Mouse (Mus musculus) embryonic fibroblast, embryonic 13.5 days (primary cell): ENCODE measurements at regions not wholly inside any gene's neighbourhood (a gene's known extent, or its start where the extent isn't known, plus 50 kb on each side); places are given as distances from the start of the nearest gene placed in this dataset.

Source experiments
- H3K27ac ChIP-seq: 2 replicates; pipeline ENCODE4 v1.5.1; 2012; ENCODE audit warnings: low read length, control low read depth, inconsistent platforms; ENCODE audit not compliant: insufficient read depth
- H3K4me1 ChIP-seq: 2 replicates; pipeline ENCODE4 v1.6.1; 2011; ENCODE audit warnings: low read length; ENCODE audit not compliant: control insufficient read depth, insufficient read depth
- H3K4me3 ChIP-seq: 2 replicates; pipeline ENCODE4 v1.5.1; 2011; ENCODE audit warnings: mild to moderate bottlenecking, control low read depth, low read length; ENCODE audit not compliant: insufficient read depth
- CTCF ChIP-seq: IDR thresholded peaks from 2 replicates; pipeline ENCODE4 v1.5.1; 2011; ENCODE audit warnings: mild to moderate bottlenecking, control low read depth, low read length, moderate library complexity, borderline replicate concordance; ENCODE audit not compliant: insufficient read depth
- POLR2A ChIP-seq: IDR thresholded peaks from 2 replicates; pipeline ENCODE4 v1.6.1; 2011; ENCODE audit warnings: low read depth, mild to moderate bottlenecking, control low read depth, low read length, moderate library complexity

DNA sequence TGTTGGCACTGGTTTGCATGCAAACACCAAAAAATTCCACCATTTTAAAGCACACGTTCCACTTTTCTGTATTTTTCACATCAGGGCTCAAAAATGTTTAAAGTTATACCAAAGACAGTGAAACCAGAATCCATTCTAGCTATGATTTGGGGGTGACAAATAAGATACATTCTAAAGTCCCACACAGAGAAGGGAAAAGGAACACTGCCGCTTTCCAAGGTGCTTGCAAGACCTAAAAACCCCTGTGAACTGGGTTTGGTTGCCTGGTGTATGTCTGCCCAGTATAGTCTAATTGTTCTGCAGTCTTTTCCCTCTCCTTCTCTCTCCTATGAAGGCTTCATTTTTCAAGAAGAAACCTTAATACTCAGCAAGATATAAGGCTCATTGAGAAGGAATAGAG lies 219.6 kb downstream of the Mef2c start:
- no peaks in the 10 kb centered on the region for H3K4me1 ChIP-seq
- H3K27ac ChIP-seq, result no peak overlapping the region
- no peak overlapping the region for H3K4me3 ChIP-seq
- TF ChIP-seq POLR2A (no peak), CTCF (no peak)

DNA sequence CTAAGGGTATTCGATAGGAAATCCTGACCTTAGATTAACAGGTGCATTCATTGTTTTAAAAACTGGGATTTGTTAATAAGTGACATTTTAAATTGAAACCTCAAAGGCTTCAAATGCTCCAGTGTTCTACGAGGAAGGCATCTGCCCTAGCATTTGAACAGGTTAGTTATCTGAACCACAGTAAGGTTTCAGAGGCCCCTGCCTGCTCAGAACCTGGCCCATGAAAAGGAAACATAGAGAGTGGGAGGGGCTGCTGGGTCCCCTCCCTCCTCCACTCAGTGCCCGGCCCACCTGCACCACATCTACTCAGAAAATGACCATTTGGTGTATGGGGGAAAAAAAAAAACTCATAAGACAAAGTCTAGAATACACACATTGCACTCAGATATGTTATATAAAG lies 220.4 kb downstream of the Mef2c start:
- Histone ChIP-seq H3K27ac (no peak overlapping the region), H3K4me3 (no peak overlapping the region), H3K4me1 (no peaks in the 10 kb centered on the region)
- TF ChIP-seq POLR2A (no peak), CTCF (no peak)

DNA sequence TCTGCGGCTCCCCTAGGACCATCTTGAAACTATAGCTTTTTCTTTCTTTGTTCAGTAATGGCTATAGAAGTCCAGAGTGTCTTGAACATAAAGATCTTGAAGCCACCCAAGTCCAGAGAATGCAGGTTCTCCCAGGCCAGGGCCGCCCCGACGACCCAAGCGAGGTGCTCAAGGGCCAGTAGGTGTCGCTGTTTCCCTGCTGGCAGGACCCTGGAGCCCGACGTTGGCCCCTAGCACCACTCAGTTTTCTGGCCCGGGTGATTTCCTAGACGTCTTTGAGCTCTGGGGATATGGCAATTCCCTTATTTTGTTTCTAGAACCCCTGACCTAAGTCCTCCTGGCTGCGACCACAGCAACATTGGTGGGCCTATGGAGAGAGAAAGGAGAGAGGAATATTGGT lies 221.2 kb downstream of the Mef2c start:
- no peaks in the 10 kb centered on the region for H3K4me1 ChIP-seq
- H3K4me3 ChIP-seq, result no peak overlapping the region
- no peak overlapping the region for H3K27ac ChIP-seq
- TF ChIP-seq POLR2A (no peak), CTCF (peak; percentile 78)

DNA sequence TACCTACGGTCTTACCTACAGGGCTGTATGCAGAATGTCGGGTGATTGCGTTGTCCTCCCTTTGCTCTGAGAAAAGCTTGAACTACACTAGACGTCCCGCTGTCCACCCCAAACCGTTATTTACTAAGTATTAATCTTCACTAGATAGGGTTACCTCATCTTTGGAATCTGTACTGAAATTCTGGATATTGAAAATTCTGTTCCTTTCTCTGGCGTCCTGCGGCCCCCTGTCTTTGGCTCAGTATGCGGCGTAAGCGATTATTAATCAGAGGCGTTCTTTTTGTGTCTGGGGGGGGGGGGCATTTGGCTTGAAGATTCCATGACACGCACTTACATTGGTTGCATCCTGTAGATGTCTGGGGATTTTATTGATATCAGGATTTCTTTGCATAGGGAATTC lies 222.0 kb downstream of the Mef2c start:
- no peak overlapping the region for H3K4me3 ChIP-seq
- H3K27ac ChIP-seq, result no peak overlapping the region
- no peaks in the 10 kb centered on the region; the same call in 1 of the 2 replicates for H3K4me1 ChIP-seq
- no peak for TF ChIP-seq CTCF
- no peak for TF ChIP-seq POLR2A

DNA sequence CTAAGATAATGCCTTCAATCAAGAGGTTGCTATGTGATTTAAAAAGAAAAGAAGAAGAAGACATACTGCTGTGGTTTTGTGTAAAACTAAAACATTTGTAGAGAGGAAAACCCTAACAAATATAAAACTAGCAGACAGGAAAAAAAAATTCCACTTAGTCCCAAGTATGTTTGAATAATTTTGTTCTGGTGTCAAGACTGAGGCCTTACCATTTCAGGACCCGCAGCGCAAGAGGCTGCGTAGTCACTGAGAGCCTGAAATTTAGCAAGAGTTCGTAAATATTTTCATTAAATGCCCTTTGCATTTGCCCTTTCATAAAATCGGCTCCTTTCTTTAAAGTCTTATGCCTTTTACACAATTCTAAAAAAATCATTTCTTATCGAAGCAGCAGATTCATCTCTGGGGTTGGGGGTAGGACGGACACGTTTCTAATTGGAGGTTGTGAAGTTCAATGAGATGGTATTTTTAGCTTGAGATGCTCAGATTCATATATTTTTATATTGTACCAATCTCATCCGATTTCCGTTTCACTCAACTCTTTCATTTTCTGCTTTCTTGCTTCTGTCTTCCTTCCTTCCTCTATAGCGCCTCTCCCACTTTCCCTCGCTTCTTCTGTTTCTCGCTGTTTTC lies 222.6 kb downstream of the Mef2c start:
- TF ChIP-seq CTCF (no peak), POLR2A (no peak)
- Histone ChIP-seq H3K4me3 (no peak overlapping the region), H3K27ac (no peak overlapping the region), H3K4me1 (no peaks in the 10 kb centered on the region; the same call in 1 of the 2 replicates)

DNA sequence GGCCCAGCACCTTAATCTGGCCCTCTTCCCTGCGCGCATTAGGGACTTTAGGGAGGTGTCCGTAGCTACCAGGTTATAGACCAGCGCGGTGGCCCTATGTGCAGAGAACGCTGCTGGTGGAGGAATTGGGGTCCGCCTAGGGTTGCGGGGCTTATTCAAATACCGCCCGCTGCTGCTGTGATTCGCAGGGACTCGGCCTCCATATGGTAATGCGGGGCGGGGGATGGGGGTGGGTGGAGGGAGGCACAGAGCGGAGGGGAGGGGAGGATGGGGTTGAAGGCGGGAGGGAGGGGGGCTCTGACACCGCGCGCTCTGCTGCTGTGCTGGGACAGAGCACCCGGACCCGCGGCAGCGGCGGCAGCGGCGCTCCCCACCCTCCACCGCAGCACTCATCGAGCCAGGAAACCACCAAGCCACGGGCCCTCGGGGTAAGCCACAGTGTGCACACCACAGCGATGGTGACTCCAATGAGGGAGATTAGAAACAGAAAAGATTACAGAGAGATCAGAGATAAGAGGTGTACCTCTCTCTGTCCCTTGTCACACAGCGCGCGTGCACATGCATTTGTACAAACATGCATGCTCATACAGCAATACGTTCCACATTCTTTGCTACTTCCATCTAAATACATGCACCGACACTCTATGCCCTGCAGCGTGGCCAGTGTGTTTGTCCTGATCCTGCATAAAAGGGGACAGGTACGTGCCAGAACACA lies 223.4 kb downstream of the Mef2c start:
- Histone ChIP-seq H3K4me3 (no peak overlapping the region), H3K4me1 (no peaks in the 10 kb centered on the region; the same call in 1 of the 2 replicates), H3K27ac (no peak overlapping the region)
- TF ChIP-seq POLR2A (no peak), CTCF (no peak)

DNA sequence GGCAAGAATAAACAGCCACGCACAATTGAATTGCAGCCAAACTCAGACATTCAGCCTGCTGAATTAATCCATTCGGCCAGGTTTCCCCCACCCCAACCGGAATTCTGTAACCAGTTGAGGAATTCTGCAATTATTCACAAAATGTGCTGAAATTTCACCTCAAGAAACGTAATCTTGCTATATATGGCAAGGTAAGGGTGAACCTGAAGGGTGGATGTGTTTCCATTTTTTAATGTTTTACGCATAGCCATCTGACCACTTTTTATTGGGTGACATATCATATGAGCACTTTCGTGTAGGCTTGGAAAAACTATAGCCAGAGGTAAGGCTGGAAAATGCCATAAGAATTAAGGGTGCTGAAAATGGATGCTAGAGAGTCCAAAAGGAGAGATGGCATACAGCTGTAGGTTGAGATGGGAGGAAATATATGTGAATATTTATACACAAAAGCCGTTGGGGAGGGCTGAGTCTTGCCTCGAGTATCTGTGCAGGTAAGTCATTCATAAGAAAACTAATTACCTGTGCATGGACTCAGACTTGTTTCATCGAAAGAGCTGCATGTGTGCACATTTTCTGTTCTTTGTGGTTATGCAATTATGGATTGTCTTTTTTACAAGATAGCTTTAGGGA lies 224.0 kb downstream of the Mef2c start:
- Histone ChIP-seq H3K27ac (no peak overlapping the region), H3K4me3 (no peak overlapping the region)
- no peak for TF ChIP-seq CTCF
- no peak for TF ChIP-seq POLR2A

DNA sequence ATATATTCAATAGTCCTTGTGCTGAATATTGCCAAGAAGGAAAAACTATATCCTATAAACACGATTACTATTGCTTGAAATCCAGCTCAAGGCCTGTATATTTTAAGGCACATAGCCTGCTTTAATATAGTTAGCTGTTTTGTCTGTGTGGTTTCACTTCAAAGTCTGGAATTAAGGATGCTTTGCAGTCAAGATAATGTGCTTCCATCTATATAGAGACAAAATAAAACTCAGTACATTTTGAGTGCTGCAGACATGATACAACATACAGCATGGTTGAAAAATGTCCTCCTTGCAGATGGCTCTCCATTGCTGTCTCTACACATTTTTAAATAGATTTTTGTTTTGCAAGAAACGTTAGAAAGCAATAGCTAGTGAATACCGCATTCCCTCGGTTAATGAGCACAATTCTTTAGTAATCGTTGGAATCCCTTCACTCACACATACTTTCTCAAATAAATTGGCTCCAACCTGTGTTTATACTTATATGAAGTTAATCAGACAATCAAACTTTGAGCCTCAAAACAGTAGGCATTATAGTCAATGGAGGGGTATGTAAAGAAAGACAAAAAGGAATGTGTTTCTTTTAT lies 224.7 kb downstream of the Mef2c start:
- no peak overlapping the region for H3K27ac ChIP-seq
- TF ChIP-seq POLR2A (no peak), CTCF (no peak)
- H3K4me1 ChIP-seq, result no peaks in the 10 kb centered on the region; the same call in 1 of the 2 replicates
- no peak overlapping the region for H3K4me3 ChIP-seq

More for the DNA sequence above, 224.0 kb downstream of the Mef2c start:
- H3K4me1 ChIP-seq, result no peaks in the 10 kb centered on the region; the same call in 1 of the 2 replicates

DNA sequence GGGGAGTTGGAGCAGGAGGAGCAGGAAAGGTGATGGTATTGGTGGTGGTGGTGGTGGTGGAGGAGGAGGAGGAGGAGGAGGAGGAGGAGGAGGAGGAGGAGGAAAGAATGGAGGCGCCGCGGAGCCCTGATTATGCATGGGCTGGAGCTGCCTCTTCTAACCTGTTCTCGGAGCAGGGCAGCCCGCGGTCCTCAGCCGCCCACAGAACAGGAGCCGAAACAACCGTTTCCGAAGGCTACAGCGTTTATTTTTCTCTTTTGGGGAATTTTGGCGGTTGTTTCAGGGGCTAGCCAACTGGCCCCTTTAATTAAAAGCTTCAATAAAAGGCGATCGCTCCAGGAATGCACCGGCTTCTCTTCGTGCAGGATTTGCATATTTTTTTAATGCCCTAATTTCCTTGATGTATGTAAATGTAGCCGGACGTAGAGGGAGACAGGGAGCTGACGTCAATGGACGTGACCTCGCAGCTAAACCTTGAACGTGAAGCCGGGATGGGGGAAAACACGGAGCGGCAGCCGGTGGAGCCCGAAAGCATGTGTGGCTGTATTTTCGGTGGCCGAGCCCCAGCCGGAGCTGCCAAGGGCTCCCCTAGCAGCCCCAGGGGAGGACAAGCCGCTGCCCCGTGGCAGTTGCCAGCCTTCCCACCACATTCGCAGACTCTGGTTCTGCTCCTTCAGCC lies 225.6 kb downstream of the Mef2c start:
- peak overlapping the region; percentile 13; the same call in 1 of the 2 replicates for H3K4me3 ChIP-seq
- no peak for TF ChIP-seq POLR2A
- TF ChIP-seq CTCF, result no peak
- H3K4me1 ChIP-seq, result no peaks in the 10 kb centered on the region; the same call in 1 of the 2 replicates
- H3K27ac ChIP-seq, result no peak overlapping the region
